Mouse (Mus musculus) neutrophil, adult 5-6 weeks (primary cell): ENCODE results near the gene Atp8b5. TPM values are rescaled to one million over a fixed set of nuclear protein-coding genes. Genes with fewer than 3 reads are reported as not detected.

ENCODE experiments used
- ATAC-seq: fragments of 151-379, 151-347 bp; 2 replicates; pipeline ENCODE4 v1.8.0; 2017; ENCODE audit warnings: mild to moderate bottlenecking, moderate TSS enrichment; ENCODE audit not compliant: insufficient number of reproducible peaks, poor library complexity, low FRiP score, severe bottlenecking; ENCODE audit errors: extremely low read depth
- total RNA-seq: library from RNA; stranded (forward); fragments of 200-1000 nt; gene quantifications from 2 replicates; pipeline ENCODE4 v1.2.3, GENCODE M21; 2017

Gene Atp8b5
- total RNA-seq, 1 experiment from 2014 or later: 0.12 TPM

- no peak for ATAC-seq
Observed at GRCm38 (mm10) chr4:43294001-43294400, 27.0 kb downstream of the Atp8b5 start.

- ATAC-seq: no peak
Observed at GRCm38 (mm10) chr4:43309696-43310338, 42.9 kb downstream of the Atp8b5 start.

- no peak for ATAC-seq
Observed at GRCm38 (mm10) chr4:43321536-43321935, 54.6 kb downstream of the Atp8b5 start.

GRCm38 (mm10) chr4:43322336-43322735 lies 55.4 kb downstream of the Atp8b5 start:
- ATAC-seq: no peak

GRCm38 (mm10) chr4:43327118-43327517 lies 60.2 kb downstream of the Atp8b5 start:
- ATAC-seq: no peak

GRCm38 (mm10) chr4:43334771-43335170 lies 67.8 kb downstream of the Atp8b5 start:
- ATAC-seq: no peak

- no peak for ATAC-seq
Observed at GRCm38 (mm10) chr4:43336176-43336575, 69.2 kb downstream of the Atp8b5 start.

- ATAC-seq: no peak
Observed at GRCm38 (mm10) chr4:43340096-43340804, 73.3 kb downstream of the Atp8b5 start.

GRCm38 (mm10) chr4:43341276-43341891 lies 74.4 kb downstream of the Atp8b5 start:
- no peak for ATAC-seq

GRCm38 (mm10) chr4:43342443-43342842 lies 75.5 kb downstream of the Atp8b5 start:
- ATAC-seq: no peak

GRCm38 (mm10) chr4:43344932-43345331 lies 78.0 kb downstream of the Atp8b5 start:
- ATAC-seq: no peak

- ATAC-seq: no peak
Observed at GRCm38 (mm10) chr4:43349206-43349605, 82.2 kb downstream of the Atp8b5 start.

GRCm38 (mm10) chr4:43350038-43350560 lies 83.1 kb downstream of the Atp8b5 start:
- no peak for ATAC-seq

- no peak for ATAC-seq
Observed at GRCm38 (mm10) chr4:43353662-43354061, 86.7 kb downstream of the Atp8b5 start.

GRCm38 (mm10) chr4:43364914-43365560 lies 98.1 kb downstream of the Atp8b5 start:
- no peak for ATAC-seq

GRCm38 (mm10) chr4:43367295-43367694 lies 100.3 kb downstream of the Atp8b5 start:
- no peak for ATAC-seq

- no peak for ATAC-seq
Observed at GRCm38 (mm10) chr4:43367787-43368186, 100.8 kb downstream of the Atp8b5 start.

- ATAC-seq: no peak
Observed at GRCm38 (mm10) chr4:43371406-43371805, 104.4 kb downstream of the Atp8b5 start.

GRCm38 (mm10) chr4:43372155-43372554 lies 105.2 kb downstream of the Atp8b5 start:
- ATAC-seq: no peak
